Mouse (Mus musculus) hindbrain, embryonic 14.5 days (tissue): ENCODE results near the gene Htra1. TPM values are rescaled to one million over a fixed set of nuclear protein-coding genes. Genes with fewer than 3 reads are reported as not detected.

Source experiments
- microRNA-seq: library from miRNA; unstranded; fragments of <30 nt; microRNA quantifications from one replicate; pipeline ENCODE4, GENCODE M21; 2016
- polyA plus RNA-seq: library from polyadenylated mRNA; unstranded; fragments of >200 nt; fragmentation: Nextera tagmentation; extraction: Ambion mirVana; gene quantifications from 2 replicates; pipeline ENCODE4 v1.2.1, GENCODE M21; 2014

Gene Htra1
- polyA plus RNA-seq, 1 experiment from 2014 or later: 22.9 TPM

Small RNA genes lying within 50 kb of the gene (microRNA-seq; reads per million reads assigned to microRNA genes)
- gene Mir7061: 0.97 reads per million

Other genes with a start within 250 kb of the Htra1 start
- not detected in 2 replicates for gene Btbd16, start 162.0 kb upstream of the Htra1 start, polyA plus RNA-seq
- gene Plekha1, start 70.4 kb upstream of the Htra1 start, polyA plus RNA-seq: 53.6 and 63.1 TPM in 2 replicates
- gene Dmbt1, start 95.9 kb downstream of the Htra1 start, polyA plus RNA-seq: not detected in 2 replicates
- gene 4933402N03Rik, start 210.2 kb downstream of the Htra1 start, polyA plus RNA-seq: not detected in 2 replicates
- 0.03 TPM in 1 of 2 replicates, not detected in the other for gene 5430419D17Rik, start 238.3 kb downstream of the Htra1 start, polyA plus RNA-seq